Mouse (Mus musculus) intestine, embryonic 16.5 days (tissue): ENCODE results near the gene Gpr137b. TPM values are rescaled to one million over a fixed set of nuclear protein-coding genes. Genes with fewer than 3 reads are reported as not detected.
"Not testable (repeated sequence)": the region's sequence is repeated elsewhere in the genome, so short reads cannot be mapped to it uniquely, and the experiment has no call there.

ENCODE experiments used
- ATAC-seq: fragments of 200-750 bp; cut with Nextera tagmentation; 2 replicates; pipeline ENCODE4 v1.8.0; 2017; ENCODE audit warnings: moderate TSS enrichment, moderate library complexity
- H3K27ac ChIP-seq: fragments of 300-500 bp; sonication (generic); 2 replicates; pipeline ENCODE4 v1.5.1; 2014; ENCODE audit warnings: mild to moderate bottlenecking, low read length
- H3K27me3 ChIP-seq: fragments of 300-500 bp; sonication (generic); replicated peaks from 2 replicates; pipeline ENCODE4 v1.6.1; 2014; ENCODE audit warnings: low read length, control low read depth, mixed read lengths; ENCODE audit not compliant: control insufficient read depth, insufficient read depth
- H3K36me3 ChIP-seq: fragments of 300-500 bp; sonication (generic); 2 replicates; pipeline ENCODE4 v1.6.1; 2014; ENCODE audit warnings: low read length, control low read depth; ENCODE audit not compliant: control insufficient read depth, insufficient read depth
- H3K4me1 ChIP-seq: fragments of 300-500 bp; sonication (generic); 2 replicates; pipeline ENCODE4 v1.6.1; 2014; ENCODE audit warnings: low read length, control low read depth, mixed read lengths; ENCODE audit not compliant: control insufficient read depth, insufficient read depth
- H3K4me2 ChIP-seq: fragments of 300-500 bp; sonication (generic); 2 replicates; pipeline ENCODE4 v1.6.1; 2014; ENCODE audit warnings: low read depth, low read length, control low read depth
- H3K4me3 ChIP-seq: fragments of 300-500 bp; sonication (generic); 2 replicates; pipeline ENCODE4 v1.5.1; 2014; ENCODE audit warnings: mild to moderate bottlenecking, low read length
- H3K9ac ChIP-seq: fragments of 300-500 bp; sonication (generic); 2 replicates; pipeline ENCODE4 v1.6.1; 2014; ENCODE audit warnings: low read depth, low read length
- H3K9me3 ChIP-seq: fragments of 300-500 bp; sonication (generic); 2 replicates; pipeline ENCODE4 v1.6.1; 2016; ENCODE audit warnings: low read length, control low read depth; ENCODE audit not compliant: control insufficient read depth
- WGBS: fragments of 180-500 bp; shearing (Covaris S2); extraction: QIAGEN DNeasy Blood & Tissue Kit; methylation state at CpG from one replicate; pipeline ENCODE4 v1.1.7; 2014; 5-methylcytosine and 5-hydroxymethylcytosine counted together
- polyA plus RNA-seq: library from polyadenylated mRNA; unstranded; fragments of >200 nt; fragmentation: Nextera tagmentation; extraction: Ambion mirVana; gene quantifications from 2 replicates; pipeline ENCODE4 v1.2.1, GENCODE M21; 2015

Gene Gpr137b
- polyA plus RNA-seq, result 4.7 and 5.2 TPM in 2 replicates

- H3K27me3 ChIP-seq, H3K9ac ChIP-seq, H3K36me3 ChIP-seq, H3K4me1 ChIP-seq, H3K27ac ChIP-seq, H3K9me3 ChIP-seq: not testable (repeated sequence)
- under 1% methylated on average over 53 of the region's 78 CpGs for WGBS
- H3K4me3 ChIP-seq, result peak within 1 kb of the TSS; percentile 41
- H3K4me2 ChIP-seq, result peak within 1 kb of the TSS; percentile 62
- peak; percentile 93 for ATAC-seq
Observed at GRCm38 (mm10) chr13:13393228-13394095, at the start of gene Gpr137b. Gene Gpr137b, minus strand, starts transcription at chr13:13394014.

GRCm38 (mm10) chr13:13438112-13438953, 44.5 kb upstream of the Gpr137b start:
- not testable (repeated sequence) for H3K9me3 ChIP-seq, H3K36me3 ChIP-seq, H3K27ac ChIP-seq, H3K27me3 ChIP-seq, H3K9ac ChIP-seq, H3K4me1 ChIP-seq
- peak overlapping the region; percentile 31 for H3K4me3 ChIP-seq
- ATAC-seq, result peak; percentile 79
- peak overlapping the region; percentile 40 for H3K4me2 ChIP-seq
- under 1% methylated on average over 14 of the region's 28 CpGs for WGBS

GRCm38 (mm10) chr13:13437460-13438015, 43.7 kb upstream of the Gpr137b start, which contains the start of gene Nid1:
Gene Nid1, plus strand, starts transcription at chr13:13437551.
- H3K4me3 ChIP-seq, result peak within 1 kb of the TSS; percentile 36
- not testable (repeated sequence) for H3K36me3 ChIP-seq, H3K27me3 ChIP-seq, H3K4me1 ChIP-seq, H3K27ac ChIP-seq, H3K9ac ChIP-seq, H3K9me3 ChIP-seq
- under 1% methylated on average over 28 of the region's 39 CpGs for WGBS
- ATAC-seq, result peak; percentile 76
- H3K4me2 ChIP-seq, result peak within 1 kb of the TSS; percentile 40

DNA sequence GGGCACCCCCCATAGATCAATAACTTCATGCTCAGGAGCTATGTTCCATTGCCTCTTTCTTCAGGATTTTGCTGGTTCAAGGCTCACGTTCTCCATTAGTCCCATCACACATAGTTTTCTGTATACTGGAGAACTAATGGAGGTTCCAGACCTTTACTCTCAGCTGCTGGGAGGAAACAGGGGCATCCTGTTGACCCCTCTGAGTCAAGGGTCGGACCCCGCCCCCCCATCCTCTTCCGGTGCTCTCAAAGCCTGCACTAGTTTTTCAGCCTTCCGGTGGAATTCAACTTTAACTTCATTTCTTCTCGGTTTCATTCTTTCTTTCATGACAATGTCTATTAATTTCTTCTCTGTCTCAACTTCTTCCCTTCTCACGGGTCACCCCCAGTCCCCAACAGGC, 42.3 kb upstream of the Gpr137b start:
- not testable (repeated sequence) for H3K36me3 ChIP-seq, H3K9me3 ChIP-seq, H3K27me3 ChIP-seq, H3K9ac ChIP-seq, H3K4me1 ChIP-seq, H3K4me3 ChIP-seq, ATAC-seq, H3K27ac ChIP-seq, H3K4me2 ChIP-seq
- WGBS, result 71% methylated on average over 3 of the region's 7 CpGs

- not testable (repeated sequence) for H3K36me3 ChIP-seq, H3K9me3 ChIP-seq, H3K9ac ChIP-seq, H3K4me3 ChIP-seq, H3K4me1 ChIP-seq, H3K4me2 ChIP-seq, H3K27ac ChIP-seq, H3K27me3 ChIP-seq
- ATAC-seq, result peak; percentile 48; the same call in 1 of the 2 replicates
- 33% methylated on average over 1 of the region's 5 CpGs for whole genome bisulfite sequencing
Observed at GRCm38 (mm10) chr13:13423301-13423700, 29.5 kb upstream of the Gpr137b start.

DNA sequence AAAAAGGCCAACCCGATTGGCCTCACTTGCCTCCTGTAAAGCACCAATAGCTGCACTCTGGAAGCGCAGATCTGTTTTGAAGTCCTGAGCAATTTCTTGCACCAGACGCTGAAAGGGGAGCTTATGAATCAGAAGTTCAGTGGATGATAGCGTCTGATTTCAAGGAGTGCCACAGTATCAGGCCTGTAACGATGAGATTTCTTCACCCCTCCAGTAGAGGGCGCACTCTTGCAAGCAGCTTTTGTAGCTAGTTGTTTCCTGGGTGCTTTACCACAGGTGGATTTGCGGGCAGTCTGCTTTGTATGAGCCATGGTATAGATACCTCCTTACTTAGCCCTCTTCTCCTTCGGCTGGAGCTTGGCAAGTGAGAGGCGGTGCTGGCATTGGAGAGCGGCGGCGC, 25.0 kb upstream of the Gpr137b start:
- 93% methylated on average over 7 of the region's 12 CpGs for WGBS
- H3K4me3 ChIP-seq, ATAC-seq, H3K36me3 ChIP-seq, H3K9ac ChIP-seq, H3K4me1 ChIP-seq, H3K4me2 ChIP-seq, H3K9me3 ChIP-seq, H3K27me3 ChIP-seq, H3K27ac ChIP-seq: not testable (repeated sequence)

GRCm38 (mm10) chr13:13416007-13416337, 22.2 kb upstream of the Gpr137b start:
- H3K27ac ChIP-seq, H3K4me1 ChIP-seq, H3K9ac ChIP-seq, H3K4me3 ChIP-seq, H3K27me3 ChIP-seq, H3K36me3 ChIP-seq, H3K9me3 ChIP-seq, H3K4me2 ChIP-seq: not testable (repeated sequence)
- 91% methylated on average over 1 of the region's 4 CpGs for WGBS
- ATAC-seq, result peak; percentile 38; the same call in 1 of the 2 replicates

- not testable (repeated sequence) for H3K4me2 ChIP-seq, H3K27ac ChIP-seq, H3K9me3 ChIP-seq, H3K27me3 ChIP-seq, H3K4me1 ChIP-seq, H3K4me3 ChIP-seq, H3K9ac ChIP-seq, H3K36me3 ChIP-seq
- WGBS, result 37% methylated on average over 22 of the region's 23 CpGs
- ATAC-seq, result peak; percentile 72
Observed at GRCm38 (mm10) chr13:13415120-13416006, 21.5 kb upstream of the Gpr137b start.
